Mouse (Mus musculus): ENCODE data around the gene Lexm. TPM values are rescaled to one million over a fixed set of nuclear protein-coding genes. Genes with fewer than 3 reads are reported as not detected.

Lexm gene
- polyA plus RNA-seq (2015; fragmentation: Nextera tagmentation; extraction: Ambion mirVana): not detected in 2 replicates

GRCm38 (mm10) chr4:106617056-106617455, at the start of gene Lexm:
Gene Lexm (minus strand): TSS chr4:106617241.
- H3K27me3 ChIP-seq (replicated peaks; ENCODE audit: control insufficient read depth, insufficient read depth, low read length): peaks cover 5% of the 10 kb centered on the region; the same call in 1 of the 2 replicates
- H3K4me3 ChIP-seq (ENCODE audit: low read length): peak within 1 kb of the TSS; percentile 24; the same call in 1 of the 2 replicates
- H3K27ac ChIP-seq (ENCODE audit: low read length): no peak within 1 kb of the TSS
- WGBS: 3% methylated on average over 18 of the region's 19 CpGs
- no peak within 1 kb of the TSS for H3K9ac ChIP-seq (ENCODE audit: low read depth, low read length)
- no peaks in the 10 kb centered on the region for H3K36me3 ChIP-seq (ENCODE audit: control insufficient read depth, insufficient read depth, low read length)
- no peaks in the 10 kb centered on the region for H3K9me3 ChIP-seq (ENCODE audit: control insufficient read depth, low read length)
- H3K4me1 ChIP-seq (ENCODE audit: control insufficient read depth, insufficient read depth, low read length): peaks cover 12% of the 10 kb centered on the region
- ATAC-seq: no peak
- H3K4me2 ChIP-seq (ENCODE audit: low read depth, low read length): peak within 1 kb of the TSS; percentile 56

GRCm38 (mm10) chr4:106666546-106666945, 49.5 kb upstream of the Lexm start:
- no peak overlapping the region for H3K27ac ChIP-seq (ENCODE audit: low read length)
- H3K9me3 ChIP-seq (ENCODE audit: control insufficient read depth, low read length): no peaks in the 10 kb centered on the region
- no peak for ATAC-seq
- peaks cover 34% of the 10 kb centered on the region for H3K36me3 ChIP-seq (ENCODE audit: control insufficient read depth, insufficient read depth, low read length)
- no peaks in the 10 kb centered on the region for H3K27me3 ChIP-seq (replicated peaks; ENCODE audit: control insufficient read depth, insufficient read depth, low read length)
- H3K9ac ChIP-seq (ENCODE audit: low read depth, low read length): no peak overlapping the region
- H3K4me3 ChIP-seq (ENCODE audit: low read length): no peak overlapping the region
- no peaks in the 10 kb centered on the region for H3K4me1 ChIP-seq (ENCODE audit: control insufficient read depth, insufficient read depth, low read length)
- 89% methylated on average over 2 of the region's 2 CpGs for WGBS
- no peak overlapping the region for H3K4me2 ChIP-seq (ENCODE audit: low read depth, low read length)

- no peak for ATAC-seq
- no peak overlapping the region for H3K4me2 ChIP-seq (ENCODE audit: low read depth, low read length)
- no peaks in the 10 kb centered on the region for H3K4me1 ChIP-seq (ENCODE audit: control insufficient read depth, insufficient read depth, low read length)
- no peaks in the 10 kb centered on the region for H3K27me3 ChIP-seq (replicated peaks; ENCODE audit: control insufficient read depth, insufficient read depth, low read length)
- WGBS: 94% methylated on average over 10 of the region's 10 CpGs
- H3K9me3 ChIP-seq (ENCODE audit: control insufficient read depth, low read length): no peaks in the 10 kb centered on the region
- H3K4me3 ChIP-seq (ENCODE audit: low read length): no peak overlapping the region
- no peak overlapping the region for H3K9ac ChIP-seq (ENCODE audit: low read depth, low read length)
- no peak overlapping the region for H3K27ac ChIP-seq (ENCODE audit: low read length)
- peaks cover 30% of the 10 kb centered on the region for H3K36me3 ChIP-seq (ENCODE audit: control insufficient read depth, insufficient read depth, low read length)
Observed at GRCm38 (mm10) chr4:106665673-106666072, 48.6 kb upstream of the Lexm start.

- 95% methylated on average over 2 of the region's 2 CpGs for WGBS
- ATAC-seq: no peak
- Histone ChIP-seq H3K4me2 (ENCODE audit: low read depth, low read length) (no peak overlapping the region), H3K4me1 (ENCODE audit: control insufficient read depth, insufficient read depth, low read length) (no peaks in the 10 kb centered on the region), H3K4me3 (ENCODE audit: low read length) (no peak overlapping the region), H3K9me3 (ENCODE audit: control insufficient read depth, low read length) (no peaks in the 10 kb centered on the region), H3K9ac (ENCODE audit: low read depth, low read length) (no peak overlapping the region), H3K27ac (ENCODE audit: low read length) (no peak overlapping the region), H3K27me3 (replicated peaks; ENCODE audit: control insufficient read depth, insufficient read depth, low read length) (no peaks in the 10 kb centered on the region), H3K36me3 (ENCODE audit: control insufficient read depth, insufficient read depth, low read length) (peaks cover 29% of the 10 kb centered on the region)
Observed at GRCm38 (mm10) chr4:106665269-106665668, 48.2 kb upstream of the Lexm start.

GRCm38 (mm10) chr4:106664697-106665096, 47.7 kb upstream of the Lexm start:
- H3K36me3 ChIP-seq (ENCODE audit: control insufficient read depth, insufficient read depth, low read length): peaks cover 35% of the 10 kb centered on the region
- no peak overlapping the region for H3K27ac ChIP-seq (ENCODE audit: low read length)
- H3K4me3 ChIP-seq (ENCODE audit: low read length): no peak overlapping the region
- no peaks in the 10 kb centered on the region for H3K27me3 ChIP-seq (replicated peaks; ENCODE audit: control insufficient read depth, insufficient read depth, low read length)
- no peak overlapping the region for H3K9ac ChIP-seq (ENCODE audit: low read depth, low read length)
- H3K9me3 ChIP-seq (ENCODE audit: control insufficient read depth, low read length): no peaks in the 10 kb centered on the region
- WGBS: 86% methylated on average over 6 of the region's 6 CpGs
- H3K4me2 ChIP-seq (ENCODE audit: low read depth, low read length): no peak overlapping the region
- no peaks in the 10 kb centered on the region for H3K4me1 ChIP-seq (ENCODE audit: control insufficient read depth, insufficient read depth, low read length)
- no peak for ATAC-seq

GRCm38 (mm10) chr4:106663956-106664470, 47.0 kb upstream of the Lexm start:
- Histone ChIP-seq H3K9ac (ENCODE audit: low read depth, low read length) (no peak overlapping the region), H3K36me3 (ENCODE audit: control insufficient read depth, insufficient read depth, low read length) (peaks cover 37% of the 10 kb centered on the region), H3K27me3 (replicated peaks; ENCODE audit: control insufficient read depth, insufficient read depth, low read length) (no peaks in the 10 kb centered on the region), H3K27ac (ENCODE audit: low read length) (no peak overlapping the region), H3K4me1 (ENCODE audit: control insufficient read depth, insufficient read depth, low read length) (no peaks in the 10 kb centered on the region), H3K4me2 (ENCODE audit: low read depth, low read length) (no peak overlapping the region), H3K4me3 (ENCODE audit: low read length) (no peak overlapping the region), H3K9me3 (ENCODE audit: control insufficient read depth, low read length) (no peaks in the 10 kb centered on the region)
- 90% methylated on average over 5 of the region's 5 CpGs for WGBS
- no peak for ATAC-seq

- Histone ChIP-seq H3K27me3 (replicated peaks; ENCODE audit: control insufficient read depth, insufficient read depth, low read length) (no peaks in the 10 kb centered on the region), H3K27ac (ENCODE audit: low read length) (no peak overlapping the region), H3K4me3 (ENCODE audit: low read length) (no peak overlapping the region), H3K4me1 (ENCODE audit: control insufficient read depth, insufficient read depth, low read length) (peaks cover 9% of the 10 kb centered on the region), H3K36me3 (ENCODE audit: control insufficient read depth, insufficient read depth, low read length) (peaks cover 16% of the 10 kb centered on the region; the same call in 1 of the 2 replicates), H3K9me3 (ENCODE audit: control insufficient read depth, low read length) (no peaks in the 10 kb centered on the region), H3K4me2 (ENCODE audit: low read depth, low read length) (no peak overlapping the region), H3K9ac (ENCODE audit: low read depth, low read length) (no peak overlapping the region)
- WGBS: 70% methylated on average over 10 of the region's 10 CpGs
- no peak for ATAC-seq
Observed at GRCm38 (mm10) chr4:106655681-106656080, 38.6 kb upstream of the Lexm start.

GRCm38 (mm10) chr4:106653051-106653450, 36.0 kb upstream of the Lexm start:
- H3K36me3 ChIP-seq (ENCODE audit: control insufficient read depth, insufficient read depth, low read length): 0 out of 2 replicates have a peak, but pooled peaks cover 5% of the 10 kb centered on the region
- 89% methylated on average over 15 of the region's 15 CpGs for WGBS
- no peak overlapping the region for H3K4me3 ChIP-seq (ENCODE audit: low read length)
- no peak overlapping the region for H3K4me2 ChIP-seq (ENCODE audit: low read depth, low read length)
- H3K27ac ChIP-seq (ENCODE audit: low read length): no peak overlapping the region
- ATAC-seq: no peak
- no peak overlapping the region for H3K9ac ChIP-seq (ENCODE audit: low read depth, low read length)
- H3K27me3 ChIP-seq (replicated peaks; ENCODE audit: control insufficient read depth, insufficient read depth, low read length): no peaks in the 10 kb centered on the region
- no peaks in the 10 kb centered on the region for H3K9me3 ChIP-seq (ENCODE audit: control insufficient read depth, low read length)
- peaks cover 9% of the 10 kb centered on the region for H3K4me1 ChIP-seq (ENCODE audit: control insufficient read depth, insufficient read depth, low read length)

GRCm38 (mm10) chr4:106652546-106652945, 35.5 kb upstream of the Lexm start:
- H3K4me3 ChIP-seq (ENCODE audit: low read length): no peak overlapping the region
- H3K9ac ChIP-seq (ENCODE audit: low read depth, low read length): no peak overlapping the region
- WGBS: 96% methylated on average over 3 of the region's 3 CpGs
- H3K27ac ChIP-seq (ENCODE audit: low read length): no peak overlapping the region
- H3K4me1 ChIP-seq (ENCODE audit: control insufficient read depth, insufficient read depth, low read length): peaks cover 9% of the 10 kb centered on the region
- ATAC-seq: no peak
- H3K36me3 ChIP-seq (ENCODE audit: control insufficient read depth, insufficient read depth, low read length): 0 out of 2 replicates have a peak, but pooled peaks cover 5% of the 10 kb centered on the region
- no peak overlapping the region for H3K4me2 ChIP-seq (ENCODE audit: low read depth, low read length)
- H3K9me3 ChIP-seq (ENCODE audit: control insufficient read depth, low read length): no peaks in the 10 kb centered on the region
- H3K27me3 ChIP-seq (replicated peaks; ENCODE audit: control insufficient read depth, insufficient read depth, low read length): no peaks in the 10 kb centered on the region
